Mouse (Mus musculus): ENCODE results near the gene Ptgs2. TPM values are rescaled to one million over a fixed set of nuclear protein-coding genes. Genes with fewer than 3 reads are reported as not detected.

Ptgs2 gene
- polyA plus RNA-seq, 1 experiment from 2014 or later: 0.70 TPM

- no peaks in the 10 kb centered on the region for H3K36me3 ChIP-seq (ENCODE audit: inconsistent target)
- H3K79me2 ChIP-seq (ENCODE audit: inconsistent target): no peaks in the 10 kb centered on the region
- H3K4me3 ChIP-seq (ENCODE audit: inconsistent target): no peak overlapping the region
- no peak overlapping the region for H3K27ac ChIP-seq
- WGBS (ENCODE audit: missing documents): 100% methylated on average over 2 of the region's 2 CpGs
These were observed 25.7 kb downstream of the Ptgs2 start for GRCm38 (mm10) chr1:150125568-150125967.

GRCm38 (mm10) chr1:150130070-150130469 is 30.2 kb downstream of the Ptgs2 start:
- Histone ChIP-seq H3K79me2 (ENCODE audit: inconsistent target) (no peaks in the 10 kb centered on the region), H3K27ac (no peak overlapping the region), H3K4me3 (ENCODE audit: inconsistent target) (no peak overlapping the region), H3K36me3 (ENCODE audit: inconsistent target) (no peaks in the 10 kb centered on the region)
- WGBS (ENCODE audit: missing documents): 96% methylated on average over 6 of the region's 6 CpGs

- WGBS (ENCODE audit: missing documents): 94% methylated on average over 5 of the region's 5 CpGs
- Histone ChIP-seq H3K27ac (no peak overlapping the region), H3K4me3 (ENCODE audit: inconsistent target) (no peak overlapping the region), H3K79me2 (ENCODE audit: inconsistent target) (no peaks in the 10 kb centered on the region), H3K36me3 (ENCODE audit: inconsistent target) (no peaks in the 10 kb centered on the region)
These were observed 30.9 kb downstream of the Ptgs2 start for GRCm38 (mm10) chr1:150130586-150131275.

- H3K79me2 ChIP-seq (ENCODE audit: inconsistent target): no peaks in the 10 kb centered on the region
- H3K4me3 ChIP-seq (ENCODE audit: inconsistent target): no peak overlapping the region
- H3K27ac ChIP-seq: no peak overlapping the region
- no peaks in the 10 kb centered on the region for H3K36me3 ChIP-seq (ENCODE audit: inconsistent target)
These were observed 35.5 kb downstream of the Ptgs2 start for GRCm38 (mm10) chr1:150135350-150135749.

- 80% methylated on average over 8 of the region's 9 CpGs for WGBS (ENCODE audit: missing documents)
- Histone ChIP-seq H3K36me3 (ENCODE audit: inconsistent target) (no peaks in the 10 kb centered on the region), H3K79me2 (ENCODE audit: inconsistent target) (no peaks in the 10 kb centered on the region), H3K27ac (no peak overlapping the region), H3K4me3 (ENCODE audit: inconsistent target) (no peak overlapping the region)
These were observed 39.9 kb downstream of the Ptgs2 start for GRCm38 (mm10) chr1:150139730-150140129.

- 100% methylated on average over 1 of the region's 1 CpGs for WGBS (ENCODE audit: missing documents)
- Histone ChIP-seq H3K27ac (no peak overlapping the region), H3K36me3 (ENCODE audit: inconsistent target) (no peaks in the 10 kb centered on the region), H3K4me3 (ENCODE audit: inconsistent target) (no peak overlapping the region), H3K79me2 (ENCODE audit: inconsistent target) (no peaks in the 10 kb centered on the region)
These were observed 42.1 kb downstream of the Ptgs2 start for GRCm38 (mm10) chr1:150141939-150142338.

GRCm38 (mm10) chr1:150143578-150143977 is 43.7 kb downstream of the Ptgs2 start:
- Histone ChIP-seq H3K27ac (no peak overlapping the region), H3K4me3 (ENCODE audit: inconsistent target) (no peak overlapping the region), H3K36me3 (ENCODE audit: inconsistent target) (no peaks in the 10 kb centered on the region), H3K79me2 (ENCODE audit: inconsistent target) (no peaks in the 10 kb centered on the region)
- WGBS (ENCODE audit: missing documents): 0% methylated on average over 1 of the region's 1 CpGs

GRCm38 (mm10) chr1:150145049-150145448 is 45.2 kb downstream of the Ptgs2 start:
- Histone ChIP-seq H3K36me3 (ENCODE audit: inconsistent target) (no peaks in the 10 kb centered on the region), H3K4me3 (ENCODE audit: inconsistent target) (no peak overlapping the region), H3K79me2 (ENCODE audit: inconsistent target) (no peaks in the 10 kb centered on the region), H3K27ac (no peak overlapping the region)
- WGBS (ENCODE audit: missing documents): 58% methylated on average over 8 of the region's 8 CpGs

GRCm38 (mm10) chr1:150147272-150147671 is 47.4 kb downstream of the Ptgs2 start:
- H3K27ac ChIP-seq: no peak overlapping the region
- no peak overlapping the region for H3K4me3 ChIP-seq (ENCODE audit: inconsistent target)
- no peaks in the 10 kb centered on the region for H3K79me2 ChIP-seq (ENCODE audit: inconsistent target)
- H3K36me3 ChIP-seq (ENCODE audit: inconsistent target): no peaks in the 10 kb centered on the region
- 78% methylated on average over 4 of the region's 4 CpGs for WGBS (ENCODE audit: missing documents)

GRCm38 (mm10) chr1:150151411-150151810 is 51.6 kb downstream of the Ptgs2 start:
- no peak overlapping the region for H3K4me3 ChIP-seq (ENCODE audit: inconsistent target)
- no peak overlapping the region for H3K27ac ChIP-seq
- WGBS (ENCODE audit: missing documents): 74% methylated on average over 3 of the region's 3 CpGs
- no peaks in the 10 kb centered on the region for H3K36me3 ChIP-seq (ENCODE audit: inconsistent target)
- H3K79me2 ChIP-seq (ENCODE audit: inconsistent target): no peaks in the 10 kb centered on the region

Other genes starting within 250 kb of the Ptgs2 start
- gene Pla2g4a, start 138.7 kb upstream of the Ptgs2 start, polyA plus RNA-seq (2018): 7.9 to 21.6 TPM (median 8.8 TPM) in 3 replicates
- gene Pdc, start 219.4 kb downstream of the Ptgs2 start, polyA plus RNA-seq (2018): not detected in 3 replicates